Mouse (Mus musculus) hindbrain, embryonic 16.5 days (tissue): Measurements from ENCODE around the gene Trio. TPM values are rescaled to one million over a fixed set of nuclear protein-coding genes. Genes with fewer than 3 reads are reported as not detected.
A peak's percentile ranks its signal among the peaks of the same experiment; 100 is the strongest.

ENCODE experiments used
- ATAC-seq: fragments of 200-750 bp; cut with Nextera tagmentation; 2 replicates; pipeline ENCODE4 v1.8.0; 2017; ENCODE audit warnings: moderate TSS enrichment, moderate library complexity
- H3K27ac ChIP-seq: fragments of 300-500 bp; sonication (generic); 2 replicates; pipeline ENCODE4 v1.5.1; 2014; ENCODE audit warnings: low read depth, mild to moderate bottlenecking, control low read depth, low read length, moderate library complexity
- H3K27me3 ChIP-seq: fragments of 300-500 bp; sonication (generic); replicated peaks from 2 replicates; pipeline ENCODE4 v1.6.1; 2014; ENCODE audit warnings: low read length; ENCODE audit not compliant: control insufficient read depth, insufficient read depth
- H3K36me3 ChIP-seq: fragments of 300-500 bp; sonication (generic); 2 replicates; pipeline ENCODE4 v1.6.1; 2014; ENCODE audit warnings: mild to moderate bottlenecking, low read length, moderate library complexity, mixed read lengths; ENCODE audit not compliant: control insufficient read depth, insufficient read depth
- H3K4me1 ChIP-seq: fragments of 300-500 bp; sonication (generic); 2 replicates; pipeline ENCODE4 v1.6.1; 2014; ENCODE audit warnings: low read depth, low read length; ENCODE audit not compliant: control insufficient read depth, insufficient read depth
- H3K4me2 ChIP-seq: fragments of 300-500 bp; sonication (generic); 2 replicates; pipeline ENCODE4 v1.6.1; 2014; ENCODE audit warnings: mild to moderate bottlenecking, low read length, control low read depth, moderate library complexity
- H3K4me3 ChIP-seq: fragments of 300-500 bp; sonication (generic); 2 replicates; pipeline ENCODE4 v1.5.1; 2014; ENCODE audit warnings: mild to moderate bottlenecking, low read length, control low read depth, moderate library complexity
- H3K9ac ChIP-seq: fragments of 300-500 bp; sonication (generic); 2 replicates; pipeline ENCODE4 v1.6.1; 2014; ENCODE audit warnings: low read depth, mild to moderate bottlenecking, control low read depth, low read length, moderate library complexity
- H3K9me3 ChIP-seq: fragments of 300-500 bp; sonication (generic); 2 replicates; pipeline ENCODE4 v1.6.1; 2014; ENCODE audit warnings: mild to moderate bottlenecking, low read length, moderate library complexity; ENCODE audit not compliant: control insufficient read depth
- WGBS: fragments of 180-500 bp; shearing (Covaris S2); extraction: QIAGEN DNeasy Blood & Tissue Kit; methylation state at CpG from one replicate; pipeline ENCODE4 v1.1.7; 2014; 5-methylcytosine and 5-hydroxymethylcytosine counted together
- polyA plus RNA-seq: library from polyadenylated mRNA; unstranded; fragments of >200 nt; fragmentation: Nextera tagmentation; extraction: Ambion mirVana; gene quantifications from 2 replicates; pipeline ENCODE4 v1.2.1, GENCODE M21; 2015

Gene Trio
- polyA plus RNA-seq, 1 experiment from 2014 or later, result 31.1 TPM

GRCm38 (mm10) chr15:27787151-27787550 lies 238.5 kb downstream of the Trio start:
- no peaks in the 10 kb centered on the region for H3K27me3 ChIP-seq
- ATAC-seq, result no peak
- peak overlapping the region; percentile 42 for H3K4me2 ChIP-seq
- H3K27ac ChIP-seq, result peak overlapping the region; percentile 52
- peak overlapping the region; percentile 44 for H3K9ac ChIP-seq
- peak overlapping the region; percentile 25 for H3K4me3 ChIP-seq
- 52% methylated on average over 4 of the region's 4 CpGs for WGBS
- H3K36me3 ChIP-seq, result no peaks in the 10 kb centered on the region
- H3K9me3 ChIP-seq, result no peaks in the 10 kb centered on the region
- H3K4me1 ChIP-seq, result peaks cover 78% of the 10 kb centered on the region

- H3K9me3 ChIP-seq, result no peaks in the 10 kb centered on the region
- H3K36me3 ChIP-seq, result no peaks in the 10 kb centered on the region
- no peak overlapping the region; the same call in 1 of the 2 replicates for H3K9ac ChIP-seq
- 34% methylated on average over 11 of the region's 11 CpGs for WGBS
- peak overlapping the region; percentile 42 for H3K4me2 ChIP-seq
- H3K27me3 ChIP-seq, result no peaks in the 10 kb centered on the region
- peak overlapping the region; percentile 52 for H3K27ac ChIP-seq
- ATAC-seq, result no peak
- H3K4me3 ChIP-seq, result peak overlapping the region; percentile 25
- peaks cover 86% of the 10 kb centered on the region for H3K4me1 ChIP-seq
Measured at GRCm38 (mm10) chr15:27786418-27786817, 239.2 kb downstream of the Trio start.

- peak overlapping the region; percentile 41 for H3K4me2 ChIP-seq
- H3K9ac ChIP-seq, result no peak overlapping the region
- H3K36me3 ChIP-seq, result no peaks in the 10 kb centered on the region
- peak overlapping the region; percentile 4 for H3K4me3 ChIP-seq
- ATAC-seq, result no peak
- H3K27me3 ChIP-seq, result no peaks in the 10 kb centered on the region
- peaks cover 92% of the 10 kb centered on the region for H3K4me1 ChIP-seq
- 45% methylated on average over 12 of the region's 12 CpGs for WGBS
- H3K9me3 ChIP-seq, result no peaks in the 10 kb centered on the region
- peak overlapping the region; percentile 74 for H3K27ac ChIP-seq
Measured at GRCm38 (mm10) chr15:27785280-27786001, 240.2 kb downstream of the Trio start.

GRCm38 (mm10) chr15:27784126-27784563 lies 241.5 kb downstream of the Trio start:
- Histone ChIP-seq H3K4me2 (peak overlapping the region; percentile 32), H3K27me3 (no peaks in the 10 kb centered on the region), H3K36me3 (no peaks in the 10 kb centered on the region), H3K4me1 (peaks cover 93% of the 10 kb centered on the region), H3K27ac (peak overlapping the region; percentile 74), H3K9ac (peak overlapping the region; percentile 33; the same call in 1 of the 2 replicates), H3K4me3 (no peak overlapping the region), H3K9me3 (no peaks in the 10 kb centered on the region)
- 11% methylated on average over 10 of the region's 10 CpGs for WGBS
- ATAC-seq, result no peak

- Histone ChIP-seq H3K36me3 (no peaks in the 10 kb centered on the region), H3K27ac (peak overlapping the region; percentile 74), H3K9ac (peak overlapping the region; percentile 33; the same call in 1 of the 2 replicates), H3K9me3 (no peaks in the 10 kb centered on the region), H3K4me3 (no peak overlapping the region), H3K4me1 (peaks cover 94% of the 10 kb centered on the region), H3K4me2 (peak overlapping the region; percentile 32), H3K27me3 (no peaks in the 10 kb centered on the region)
- no peak for ATAC-seq
- WGBS, result 20% methylated on average over 12 of the region's 12 CpGs
Measured at GRCm38 (mm10) chr15:27783541-27784125, 242.0 kb downstream of the Trio start.

- 23% methylated on average over 8 of the region's 8 CpGs for WGBS
- Histone ChIP-seq H3K4me1 (peaks cover 94% of the 10 kb centered on the region), H3K4me2 (peak overlapping the region; percentile 32), H3K4me3 (no peak overlapping the region), H3K9ac (peak overlapping the region; percentile 33; the same call in 1 of the 2 replicates), H3K9me3 (no peaks in the 10 kb centered on the region), H3K27me3 (no peaks in the 10 kb centered on the region), H3K36me3 (no peaks in the 10 kb centered on the region), H3K27ac (peak overlapping the region; percentile 74)
- ATAC-seq, result no peak
Measured at GRCm38 (mm10) chr15:27783092-27783491, 242.6 kb downstream of the Trio start.

GRCm38 (mm10) chr15:27782383-27783036 lies 243.1 kb downstream of the Trio start:
- no peak overlapping the region for H3K9ac ChIP-seq
- ATAC-seq, result peak; percentile 67
- no peaks in the 10 kb centered on the region for H3K36me3 ChIP-seq
- H3K27me3 ChIP-seq, result no peaks in the 10 kb centered on the region
- no peaks in the 10 kb centered on the region for H3K9me3 ChIP-seq
- peaks cover 94% of the 10 kb centered on the region for H3K4me1 ChIP-seq
- peak overlapping the region; percentile 25; the same call in 1 of the 2 replicates for H3K4me2 ChIP-seq
- 19% methylated on average over 15 of the region's 15 CpGs for WGBS
- peak overlapping the region; percentile 74 for H3K27ac ChIP-seq
- no peak overlapping the region for H3K4me3 ChIP-seq

- Histone ChIP-seq H3K9ac (peak overlapping the region; percentile 36; the same call in 1 of the 2 replicates), H3K4me1 (peaks cover 79% of the 10 kb centered on the region), H3K9me3 (no peaks in the 10 kb centered on the region), H3K27ac (peak overlapping the region; percentile 63), H3K27me3 (no peaks in the 10 kb centered on the region), H3K4me3 (no peak overlapping the region), H3K36me3 (no peaks in the 10 kb centered on the region), H3K4me2 (no peak overlapping the region)
- 15% methylated on average over 10 of the region's 10 CpGs for WGBS
- peak; percentile 45; the same call in 1 of the 2 replicates for ATAC-seq
Measured at GRCm38 (mm10) chr15:27779827-27780226, 245.8 kb downstream of the Trio start.

GRCm38 (mm10) chr15:27779398-27779797 lies 246.2 kb downstream of the Trio start:
- ATAC-seq, result 0 out of 2 replicates have a peak, but pooled peaks have one; percentile 5
- Histone ChIP-seq H3K27me3 (no peaks in the 10 kb centered on the region), H3K36me3 (no peaks in the 10 kb centered on the region), H3K4me2 (no peak overlapping the region), H3K4me1 (peaks cover 75% of the 10 kb centered on the region), H3K4me3 (no peak overlapping the region), H3K9ac (no peak overlapping the region), H3K9me3 (no peaks in the 10 kb centered on the region), H3K27ac (peak overlapping the region; percentile 63)
- WGBS, result 27% methylated on average over 11 of the region's 11 CpGs
